Mouse (Mus musculus) CD4-positive helper T cell, adult 2 months (primary cell): ENCODE data around the gene Phf5a.

Source experiments
- DNase-seq: peaks from one replicate; pipeline ENCODE4 v3.0.0-alpha.2; 2012; ENCODE audit warnings: low read depth, missing footprints, low spot score

Gene Phf5a

GRCm38 (mm10) chr15:81848301-81848700 is 23.4 kb downstream of the Phf5a start:
- peak; percentile 82 for DNase-seq

- DNase-seq = no peak
Observed at GRCm38 (mm10) chr15:81847861-81848260, 23.9 kb downstream of the Phf5a start.

GRCm38 (mm10) chr15:81847161-81847560 is 24.6 kb downstream of the Phf5a start:
- DNase-seq = no peak

DNA sequence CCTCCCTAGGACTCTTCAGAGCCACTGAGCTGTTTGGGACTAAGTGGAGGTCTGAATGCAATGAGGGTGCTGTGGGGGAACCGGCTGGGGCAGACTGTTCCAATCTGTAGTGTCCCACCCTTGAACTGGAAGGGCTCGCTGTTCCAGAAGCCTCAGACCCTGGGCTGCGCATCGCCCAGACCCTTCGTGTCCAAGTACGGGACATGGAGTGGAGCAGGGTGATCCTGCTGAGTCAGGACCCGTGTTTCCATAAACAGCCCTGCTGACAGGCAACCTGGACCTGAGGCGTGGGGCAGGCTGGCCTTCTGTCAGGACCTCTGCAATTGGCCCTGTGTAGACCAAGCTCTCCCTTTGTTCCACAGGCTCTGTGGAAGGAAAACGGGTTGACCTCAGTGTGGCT is 25.0 kb downstream of the Phf5a start:
- DNase-seq = no peak

DNA sequence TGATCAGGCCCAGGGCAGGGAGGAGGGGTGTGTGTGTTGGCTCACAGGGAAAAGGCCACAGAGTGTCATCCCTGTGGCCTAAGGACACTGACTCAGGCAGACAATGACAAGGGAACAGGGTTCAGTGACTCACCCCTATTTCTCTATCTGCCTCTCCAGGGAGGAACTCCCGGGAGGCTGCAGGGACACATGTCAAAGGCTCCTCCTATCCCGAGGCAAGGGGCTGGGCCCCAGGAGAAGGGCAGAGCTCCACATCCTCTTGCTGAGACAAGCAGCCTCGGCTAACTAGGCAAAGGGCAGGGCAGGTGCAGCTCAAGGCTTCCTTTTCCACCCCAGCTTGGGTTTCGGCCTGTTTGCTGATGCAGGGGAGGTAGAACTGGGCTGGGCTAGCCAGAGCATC is 26.0 kb downstream of the Phf5a start:
- DNase-seq = no peak

DNA sequence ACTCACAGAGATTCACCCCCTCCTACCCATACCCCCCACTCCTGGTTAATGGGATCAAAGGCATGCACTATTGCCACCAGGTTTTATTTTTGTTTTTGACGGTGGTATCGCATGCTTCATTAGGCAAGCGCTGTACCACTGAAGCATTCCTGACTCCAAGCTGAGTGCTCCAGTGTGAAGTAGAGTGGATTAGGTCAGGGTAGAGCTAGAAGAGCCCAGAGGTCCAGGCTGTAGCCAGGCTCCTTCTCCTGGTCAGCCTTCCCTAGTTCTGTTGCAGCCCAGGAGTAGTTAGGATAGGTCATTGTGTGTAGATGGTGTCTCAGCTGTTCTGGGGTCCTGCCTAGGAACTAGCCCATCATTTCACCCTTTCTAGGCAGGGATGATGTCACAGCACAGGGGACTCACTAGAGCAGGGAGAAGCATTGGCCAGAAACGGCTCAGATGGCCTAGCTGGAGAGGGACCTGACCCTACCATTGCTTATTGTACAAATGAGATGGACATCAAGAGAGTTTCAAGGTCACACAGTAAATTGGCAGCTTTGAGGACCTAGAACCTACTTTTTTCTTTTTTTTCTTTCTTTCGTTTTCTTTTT is 26.6 kb downstream of the Phf5a start:
- no peak for DNase-seq

- DNase-seq = no peak
Observed at GRCm38 (mm10) chr15:81842275-81842674, 29.4 kb downstream of the Phf5a start.

DNA sequence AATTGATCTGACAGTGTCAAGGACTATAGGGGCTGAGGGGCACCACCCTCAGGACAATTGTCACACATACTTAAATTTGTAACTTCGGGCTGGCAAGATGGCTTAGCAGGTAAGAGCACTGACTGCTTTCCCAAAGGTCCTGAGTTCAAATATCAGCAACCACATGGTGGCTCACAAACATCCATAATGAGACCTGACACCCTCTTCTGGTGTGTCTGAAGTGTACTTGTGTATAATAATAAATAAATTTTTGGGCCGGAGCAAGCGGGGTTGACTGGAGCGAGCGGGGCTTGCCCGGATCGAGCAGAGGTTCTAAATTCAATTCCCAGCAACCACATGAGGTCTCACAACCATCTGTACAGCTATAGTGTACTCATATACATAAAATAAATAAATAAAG is 31.4 kb downstream of the Phf5a start:
- no peak for DNase-seq

GRCm38 (mm10) chr15:81839634-81840033 is 32.1 kb downstream of the Phf5a start:
- no peak for DNase-seq

DNA sequence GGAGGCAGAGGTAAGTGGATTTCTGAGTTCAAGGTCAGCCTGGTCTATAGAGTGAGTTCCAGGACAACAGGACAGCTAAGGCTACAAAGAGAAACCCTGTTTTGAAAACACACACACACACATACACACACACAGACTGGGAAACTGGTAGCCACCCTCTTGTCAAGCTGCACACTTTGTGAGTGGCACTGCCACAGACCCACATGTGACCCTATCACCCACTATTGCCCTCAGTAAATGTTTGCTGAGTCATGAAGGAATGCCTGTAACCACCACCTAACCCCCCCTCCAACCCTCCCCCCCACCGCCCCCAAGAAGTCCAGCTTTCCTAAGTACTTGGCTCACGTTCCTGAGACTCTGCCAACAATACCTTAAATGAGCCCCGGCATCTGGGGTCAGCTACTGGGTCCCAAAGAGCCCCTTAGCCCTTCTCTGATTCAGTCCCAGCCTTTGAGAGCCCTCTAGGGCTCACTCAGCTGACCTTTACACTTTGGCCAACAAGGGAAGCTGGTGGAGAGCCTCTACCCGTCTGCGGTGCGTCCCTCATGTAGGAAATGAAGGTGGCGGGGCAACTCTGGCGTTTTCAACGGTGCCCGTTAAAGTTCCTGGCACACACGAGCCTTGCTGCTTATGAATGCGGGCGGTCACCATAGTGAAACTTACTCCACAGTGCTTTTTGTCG is 33.0 kb downstream of the Phf5a start:
- DNase-seq = no peak

GRCm38 (mm10) chr15:81836966-81837920 is 34.5 kb downstream of the Phf5a start:
- DNase-seq = no peak

DNA sequence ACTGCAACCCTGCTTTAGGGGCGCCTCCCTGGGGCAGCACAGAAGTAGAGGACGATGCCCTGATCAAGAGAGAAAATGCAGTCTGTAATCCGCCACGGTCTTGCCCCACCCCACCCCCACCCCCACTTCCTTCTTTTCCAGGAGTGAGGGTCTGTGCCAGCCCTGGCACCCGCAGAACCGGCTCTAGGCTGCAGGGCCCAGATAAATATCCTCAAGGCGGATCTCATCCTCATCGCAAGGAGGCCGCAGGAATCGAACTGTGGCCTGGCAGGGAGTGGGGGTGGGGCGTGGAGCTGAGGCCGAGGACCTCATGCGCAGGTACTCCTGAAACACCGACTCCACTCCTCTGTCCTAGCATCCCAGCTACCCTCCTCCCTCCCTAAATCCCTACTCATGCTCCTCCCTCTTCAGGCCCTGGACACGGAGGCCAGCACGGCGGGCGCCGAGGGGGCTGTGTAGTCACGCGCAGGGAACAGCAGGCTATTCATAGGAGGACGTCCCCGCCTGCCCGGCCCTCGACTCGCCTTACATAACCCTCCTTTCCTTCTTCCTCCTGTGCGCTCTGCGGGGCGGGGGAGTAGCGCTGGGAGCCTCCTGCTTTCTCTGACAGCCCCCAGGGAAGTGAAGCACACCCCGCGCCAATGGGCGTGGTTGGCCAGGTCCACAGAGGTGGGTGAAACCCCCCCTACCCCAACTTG is 35.4 kb downstream of the Phf5a start:
- no peak for DNase-seq

DNA sequence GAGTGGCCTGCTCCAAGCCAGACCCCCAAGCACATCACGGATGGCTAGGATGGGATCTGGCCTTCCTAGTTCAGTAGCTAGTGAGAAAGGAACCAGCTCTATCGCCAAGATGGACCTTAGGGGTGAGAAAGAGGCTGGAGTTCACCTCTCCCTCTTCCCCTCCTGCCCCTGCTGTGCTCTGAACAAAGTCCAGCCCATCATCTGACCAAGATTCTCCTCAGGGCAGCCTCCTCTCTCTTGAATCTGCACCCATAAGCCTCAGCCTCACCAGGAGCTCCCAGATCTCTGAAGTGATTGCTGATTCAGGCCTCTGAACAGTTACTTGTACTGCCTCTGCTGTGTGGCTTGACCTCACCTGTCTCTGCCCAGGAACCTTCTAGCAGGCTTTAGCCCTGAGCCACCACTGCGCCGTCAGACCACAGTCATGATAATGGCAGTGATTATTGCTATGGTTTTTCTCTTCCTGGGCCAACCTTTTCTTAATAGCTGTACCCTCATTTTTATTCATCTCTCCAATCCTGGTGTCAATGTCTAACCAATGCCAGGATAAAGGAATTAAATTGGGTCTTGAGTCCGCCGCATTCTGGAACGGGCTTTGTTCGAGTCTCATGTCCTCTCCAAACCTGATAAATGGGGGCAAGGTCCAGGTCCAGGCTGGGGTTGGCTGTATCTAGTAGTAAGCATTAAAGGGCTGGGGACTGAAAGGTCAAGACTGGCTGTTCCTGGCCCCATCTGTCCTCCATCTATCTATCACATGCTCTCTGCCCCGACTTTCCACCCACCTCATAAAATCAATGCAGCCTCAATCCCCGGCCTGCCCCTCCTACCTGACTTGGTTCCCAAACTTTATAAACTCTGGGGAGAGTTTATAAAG is 36.5 kb downstream of the Phf5a start:
- DNase-seq = no peak

- DNase-seq = no peak
Observed at GRCm38 (mm10) chr15:81834171-81834841, 37.4 kb downstream of the Phf5a start.

DNA sequence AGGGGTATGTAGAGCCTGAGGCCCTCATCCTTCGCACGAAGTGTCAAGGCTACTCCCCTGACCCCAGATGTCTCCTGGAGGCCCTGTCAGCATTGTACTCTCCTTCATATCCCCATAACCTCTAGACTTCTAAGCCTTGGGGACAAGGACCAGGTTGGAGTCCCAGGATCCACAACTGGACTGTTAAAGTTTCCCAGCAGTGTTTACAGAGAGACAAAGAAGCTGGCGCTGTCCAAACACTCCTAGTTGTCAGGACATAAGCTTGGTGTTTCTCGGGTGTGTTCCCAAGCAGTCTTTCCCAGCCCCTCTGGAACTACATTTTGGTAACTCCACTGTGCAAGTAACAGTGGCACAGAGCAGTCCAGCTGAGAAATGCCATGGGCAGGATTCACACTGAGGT is 38.2 kb downstream of the Phf5a start:
- no peak for DNase-seq

DNA sequence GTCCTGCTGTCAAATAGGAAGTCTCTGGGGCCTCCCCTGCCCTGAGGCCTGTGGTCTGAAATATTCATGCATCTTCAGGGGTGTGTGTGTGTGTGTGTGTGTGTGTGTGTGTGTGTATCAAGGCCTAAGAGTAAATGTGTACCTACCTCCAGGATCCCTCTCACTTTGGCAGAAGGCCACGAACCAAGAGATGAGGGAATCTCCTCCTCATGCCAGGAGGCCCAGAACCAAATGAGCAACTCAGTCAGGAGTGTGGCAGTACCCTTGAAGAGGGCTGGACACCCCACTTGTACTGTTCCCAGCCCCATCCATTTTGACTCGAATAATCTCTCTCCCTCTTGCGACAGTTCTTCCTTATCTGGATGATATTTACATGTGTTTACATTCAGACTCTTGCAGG is 39.5 kb downstream of the Phf5a start:
- no peak for DNase-seq

GRCm38 (mm10) chr15:81831136-81831825 is 40.4 kb downstream of the Phf5a start:
- peak; percentile 88 for DNase-seq

GRCm38 (mm10) chr15:81830530-81830929 is 41.2 kb downstream of the Phf5a start:
- DNase-seq = no peak

DNA sequence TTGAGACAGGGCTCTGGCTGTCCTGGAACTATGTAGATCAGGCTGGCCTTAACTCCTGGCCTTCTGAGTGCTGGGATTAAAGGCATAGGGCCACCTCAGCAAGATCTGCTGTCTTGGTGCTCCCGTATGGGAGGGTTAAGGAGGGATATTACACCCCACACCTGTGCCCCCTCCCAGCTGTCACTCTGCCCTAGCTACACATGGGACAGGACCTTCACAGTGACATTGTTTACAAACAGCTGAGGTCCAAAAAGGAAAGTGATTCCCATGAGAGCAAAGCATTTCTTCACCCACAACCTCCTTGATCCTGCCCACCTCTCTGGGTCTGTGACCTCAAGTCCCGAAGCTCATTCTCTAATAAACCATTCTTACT is 42.5 kb downstream of the Phf5a start:
- no peak for DNase-seq
